Mouse (Mus musculus) heart, embryonic 12.5 days (tissue): Measurements from ENCODE around the gene Zfp770. TPM values are rescaled to one million over a fixed set of nuclear protein-coding genes. Genes with fewer than 3 reads are reported as not detected.

Source experiments
- ATAC-seq: fragments of 200-750 bp; cut with Nextera tagmentation; 2 replicates; pipeline ENCODE4 v1.8.0; 2017; ENCODE audit warnings: moderate TSS enrichment, moderate library complexity; ENCODE audit not compliant: insufficient number of reproducible peaks, low FRiP score
- H3K27ac ChIP-seq: fragments of 300-500 bp; sonication (generic); 2 replicates; pipeline ENCODE4 v1.5.1; 2016; ENCODE audit warnings: mild to moderate bottlenecking, moderate library complexity; ENCODE audit not compliant: poor library complexity, severe bottlenecking
- H3K27me3 ChIP-seq: fragments of 300-500 bp; sonication (generic); replicated peaks from 2 replicates; pipeline ENCODE4 v1.6.1; 2016; ENCODE audit warnings: mild to moderate bottlenecking, moderate library complexity
- H3K36me3 ChIP-seq: fragments of 300-500 bp; sonication (generic); 2 replicates; pipeline ENCODE4 v1.6.1; 2016; ENCODE audit warnings: mild to moderate bottlenecking, moderate library complexity
- H3K4me1 ChIP-seq: fragments of 300-500 bp; sonication (generic); replicated peaks from 2 replicates; pipeline ENCODE4 v1.6.1; 2016; ENCODE audit warnings: mild to moderate bottlenecking
- H3K4me2 ChIP-seq: fragments of 300-500 bp; sonication (generic); 2 replicates; pipeline ENCODE4 v1.6.1; 2016; ENCODE audit warnings: mild to moderate bottlenecking, moderate library complexity
- H3K4me3 ChIP-seq: fragments of 300-500 bp; sonication (generic); 2 replicates; pipeline ENCODE4 v1.5.1; 2016; ENCODE audit warnings: mild to moderate bottlenecking
- H3K9ac ChIP-seq: fragments of 300-500 bp; sonication (generic); 2 replicates; pipeline ENCODE4 v1.6.1; 2016; ENCODE audit warnings: mild to moderate bottlenecking, moderate library complexity
- H3K9me3 ChIP-seq: fragments of 300-500 bp; sonication (generic); replicated peaks from 2 replicates; pipeline ENCODE4 v1.6.1; 2016; ENCODE audit warnings: mild to moderate bottlenecking, moderate library complexity
- WGBS: fragments of 180-500 bp; shearing (Covaris S2); methylation state at CpG from one replicate; pipeline ENCODE4 v1.1.7; 2016; 5-methylcytosine and 5-hydroxymethylcytosine counted together
- microRNA-seq: library from miRNA; unstranded; fragments of <30 nt; microRNA quantifications from one replicate; pipeline ENCODE4, GENCODE M21; 2017
- polyA plus RNA-seq: library from polyadenylated mRNA; unstranded; fragments of >200 nt; fragmentation: Nextera tagmentation; extraction: Ambion mirVana; gene quantifications from 2 replicates; pipeline ENCODE4 v1.2.1, GENCODE M21; 2016

Zfp770 gene
- polyA plus RNA-seq, 1 experiment from 2014 or later, result 3.8 TPM

DNA sequence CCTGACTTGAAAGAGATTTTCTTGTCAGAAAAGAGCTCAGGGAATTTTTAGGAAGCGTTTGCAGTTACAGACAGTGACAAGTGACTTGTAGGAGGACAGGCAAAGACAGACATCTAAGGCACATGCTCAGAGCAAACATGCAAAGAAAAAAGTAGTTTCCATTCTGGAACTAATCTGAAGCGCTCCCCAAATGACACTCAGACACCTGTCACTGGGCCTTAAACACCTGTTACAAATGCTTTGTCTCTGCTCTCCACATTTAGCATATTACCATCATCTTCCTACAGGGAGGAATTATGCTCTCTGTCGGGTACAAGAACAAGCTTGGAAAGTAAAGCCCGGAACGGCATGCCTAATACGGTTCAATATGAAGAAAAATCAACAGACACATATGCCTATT lies 57.4 kb downstream of the Zfp770 start:
- H3K36me3 ChIP-seq, result peaks cover 81% of the 10 kb centered on the region
- 89% methylated on average over 6 of the region's 6 CpGs for WGBS
- H3K27me3 ChIP-seq, result no peaks in the 10 kb centered on the region
- H3K4me3 ChIP-seq, result no peak overlapping the region
- no peak overlapping the region for H3K4me2 ChIP-seq
- no peak for ATAC-seq
- no peaks in the 10 kb centered on the region for H3K9me3 ChIP-seq
- H3K4me1 ChIP-seq, result no peaks in the 10 kb centered on the region
- no peak overlapping the region for H3K9ac ChIP-seq
- H3K27ac ChIP-seq, result no peak overlapping the region

Small RNA genes within 50 kb of the gene (microRNA-seq; reads per million reads assigned to microRNA genes)
- not detected for gene Mir7002

Other genes with a start within 250 kb of the Zfp770 start
- 0.10 TPM in 1 of 2 replicates, not detected in the other for gene Gjd2, start 187.8 kb downstream of the Zfp770 start, polyA plus RNA-seq
- 11,986 and 12,061 TPM in 2 replicates for gene Actc1, start 147.9 kb downstream of the Zfp770 start, polyA plus RNA-seq
- 32.5 and 36.3 TPM in 2 replicates for gene Aqr, start 14.4 kb downstream of the Zfp770 start, polyA plus RNA-seq